Mouse (Mus musculus) cerebellum, adult 18-20 months (tissue): ENCODE measurements around the gene Hspa12b.
A peak's percentile ranks its signal among the peaks of the same experiment; 100 is the strongest.
"Not testable (repeated sequence)": the region's sequence is repeated elsewhere in the genome, so short reads cannot be mapped to it uniquely, and the experiment has no call there.

Experiments used
- DNase-seq, 2 experiments: peaks; one replicate each; pipeline ENCODE4 v3.0.0; 2021

The Hspa12b gene

DNA sequence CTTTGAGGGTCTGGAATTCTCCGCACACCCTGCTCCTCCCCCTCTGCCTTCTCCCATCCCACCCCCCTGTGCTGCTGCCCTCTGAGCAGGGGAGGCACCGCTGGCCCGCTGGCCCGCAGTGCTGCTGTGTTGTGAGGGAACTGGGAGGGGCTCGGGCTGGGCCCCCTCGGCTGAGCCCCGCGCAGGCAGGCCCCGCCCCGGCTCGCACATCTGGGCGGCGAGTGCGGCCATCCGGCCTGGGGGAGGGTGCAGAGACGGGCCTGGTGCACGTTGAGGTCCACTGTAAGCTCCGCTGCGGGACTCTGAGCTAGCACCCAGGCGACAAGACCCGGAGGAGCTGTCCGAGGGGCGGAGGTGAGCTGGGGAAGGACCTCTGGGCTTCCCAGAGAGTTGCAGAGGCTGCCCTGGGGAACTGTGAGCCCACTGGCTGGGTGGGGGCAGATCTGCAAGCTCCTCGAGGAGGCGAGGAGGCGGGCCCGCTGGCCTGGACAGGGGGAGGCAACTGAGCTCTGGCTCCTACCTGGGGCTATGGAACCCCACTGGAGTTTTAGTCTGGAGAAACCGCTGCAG, at the start of gene Hspa12b:
Hspa12b (plus strand) TSS at position 120 of the 570 bp plus-strand sequence.
- no peak for DNase-seq

DNA sequence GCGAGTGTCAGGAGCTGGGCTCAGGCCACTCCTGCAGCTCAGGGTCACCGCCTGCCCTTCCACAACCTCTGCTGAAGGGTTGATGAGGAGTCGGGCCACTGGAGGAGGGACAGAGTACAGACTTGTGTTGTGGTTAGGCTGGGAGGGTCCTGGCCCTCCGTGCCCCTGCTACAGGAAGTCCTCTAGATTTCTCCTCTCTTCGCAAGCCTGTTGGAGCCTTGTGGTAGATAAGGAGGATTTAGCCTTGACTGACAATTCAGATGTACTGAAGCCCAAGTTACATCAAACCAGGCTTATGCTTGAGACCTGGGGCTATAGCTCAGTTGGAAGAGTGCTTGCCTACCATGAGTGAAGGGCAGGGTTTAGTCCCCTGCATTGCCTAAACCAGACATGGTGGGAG, 46.6 kb upstream of the Hspa12b start:
- DNase-seq = no peak

GRCm38 (mm10) chr2:131084206-131084605, 42.9 kb upstream of the Hspa12b start:
- DNase-seq = no peak

GRCm38 (mm10) chr2:131086667-131087390, 40.3 kb upstream of the Hspa12b start, which contains the start of gene Siglec1:
Gene Siglec1, minus strand, starts transcription at chr2:131086765.
- DNase-seq = no peak

DNA sequence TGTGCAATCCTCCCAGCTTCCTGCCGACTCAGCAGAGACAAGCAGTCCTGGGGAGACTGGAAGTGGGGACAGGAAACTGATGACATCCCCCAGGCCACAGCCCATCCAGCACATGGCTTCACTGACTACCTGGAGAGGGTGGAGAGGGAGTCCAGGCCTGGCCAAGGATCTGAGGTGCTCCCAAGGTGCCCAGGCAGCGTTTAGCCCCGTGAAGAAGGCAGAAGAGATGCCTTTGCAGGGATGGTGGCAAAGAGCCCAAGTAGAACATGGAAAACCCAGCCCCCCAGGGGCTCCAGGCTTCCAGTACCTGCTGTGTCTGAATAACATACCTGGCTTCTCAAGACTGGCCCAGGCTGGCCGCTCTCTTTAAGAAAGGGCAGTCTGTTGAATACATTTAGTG, 38.5 kb upstream of the Hspa12b start:
- DNase-seq = no peak

DNA sequence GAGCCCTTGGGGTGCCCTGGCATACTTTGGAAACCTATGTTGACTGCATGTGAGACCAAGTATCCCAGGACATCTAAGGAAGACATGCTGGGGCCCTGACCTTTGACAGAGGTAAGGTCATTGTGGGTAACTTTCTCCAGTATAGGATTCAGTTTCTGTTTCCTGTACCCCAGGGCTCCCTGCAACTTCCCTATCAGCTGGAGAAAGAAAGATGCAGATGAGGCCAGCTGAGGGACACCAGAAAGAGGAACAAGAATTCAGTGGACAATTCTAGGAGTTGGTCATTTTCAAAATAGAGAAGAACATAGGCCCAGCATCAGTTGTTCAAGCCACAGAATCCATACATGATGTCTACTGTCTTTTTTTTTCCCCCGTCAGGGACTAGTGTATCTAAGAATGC, 37.4 kb upstream of the Hspa12b start:
- DNase-seq = no peak

- DNase-seq = no peak
Observed at GRCm38 (mm10) chr2:131090852-131091251, 36.2 kb upstream of the Hspa12b start.

DNA sequence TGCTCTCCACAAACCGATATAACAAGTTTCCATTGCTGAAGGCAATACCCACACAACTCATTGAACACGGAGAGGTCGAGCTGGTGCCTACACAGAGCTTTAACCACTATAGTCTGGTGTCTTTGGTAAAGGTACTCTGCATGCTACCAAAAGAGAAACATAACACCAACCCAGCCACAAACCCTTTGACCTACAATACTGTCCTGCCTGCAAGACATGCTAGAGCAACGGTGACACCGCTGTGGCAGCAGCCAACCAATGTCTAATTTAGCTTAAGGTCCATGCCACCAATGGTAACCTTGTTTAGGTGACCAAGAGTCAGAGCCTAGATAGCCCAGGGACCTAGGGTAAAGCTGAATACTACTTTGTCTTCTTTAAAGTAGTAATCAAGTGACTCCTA, 33.5 kb upstream of the Hspa12b start:
- no peak for DNase-seq

GRCm38 (mm10) chr2:131094823-131095222, 32.3 kb upstream of the Hspa12b start:
- DNase-seq = peak; percentile 63 to 79

DNA sequence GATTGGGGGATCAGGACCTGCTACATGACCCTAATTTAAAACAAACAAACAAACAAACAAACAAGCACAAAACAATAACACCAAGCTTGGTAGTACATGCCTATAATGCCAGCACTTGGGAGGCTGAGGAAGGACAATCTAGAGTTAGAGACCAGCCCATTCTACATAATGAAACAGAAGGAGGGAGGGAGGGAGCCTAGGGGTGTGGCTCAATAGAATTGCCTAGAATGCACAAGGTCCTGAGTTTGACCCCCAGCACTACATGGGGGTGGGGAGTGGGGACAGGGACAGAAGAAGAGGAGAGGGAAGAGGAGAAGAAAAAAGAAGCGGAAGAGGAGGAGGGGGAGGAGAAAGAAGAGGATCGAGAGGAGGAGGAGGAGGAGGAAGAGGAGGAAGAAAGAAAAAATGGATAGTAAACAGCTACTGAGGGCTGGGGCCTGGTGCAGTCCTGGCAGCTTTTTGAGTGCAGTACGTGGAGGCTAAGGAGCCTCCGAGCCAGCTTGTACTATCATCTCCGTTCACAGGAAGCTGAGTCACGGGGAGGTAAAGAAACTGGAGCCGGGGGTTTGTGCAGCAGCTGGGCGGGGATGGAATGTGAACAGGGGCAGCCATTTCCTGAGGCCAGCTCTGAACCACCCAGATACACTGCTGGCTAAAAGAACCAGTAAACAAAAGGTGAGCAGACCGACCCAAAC, 30.8 kb upstream of the Hspa12b start:
- DNase-seq = no peak

DNA sequence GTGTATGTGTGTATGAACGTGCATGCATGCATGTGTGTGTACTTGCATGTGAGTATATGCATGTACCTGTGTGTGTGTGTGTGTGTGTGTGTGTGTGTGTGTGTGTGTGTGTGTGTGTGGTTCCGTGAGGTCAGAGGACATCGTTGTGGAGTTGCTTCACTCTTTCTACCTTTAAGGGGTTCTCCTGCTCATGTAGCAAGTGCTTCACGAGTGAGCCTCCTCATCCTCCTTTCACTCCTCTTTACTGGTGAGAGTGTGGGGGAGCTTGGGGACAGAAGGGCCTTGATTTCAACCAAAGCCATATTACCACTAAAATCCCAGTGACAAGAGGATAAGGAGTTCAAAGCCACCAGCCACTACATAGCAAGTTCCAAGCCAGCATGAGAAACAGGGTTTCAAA, 30.0 kb upstream of the Hspa12b start:
- no peak for DNase-seq

DNA sequence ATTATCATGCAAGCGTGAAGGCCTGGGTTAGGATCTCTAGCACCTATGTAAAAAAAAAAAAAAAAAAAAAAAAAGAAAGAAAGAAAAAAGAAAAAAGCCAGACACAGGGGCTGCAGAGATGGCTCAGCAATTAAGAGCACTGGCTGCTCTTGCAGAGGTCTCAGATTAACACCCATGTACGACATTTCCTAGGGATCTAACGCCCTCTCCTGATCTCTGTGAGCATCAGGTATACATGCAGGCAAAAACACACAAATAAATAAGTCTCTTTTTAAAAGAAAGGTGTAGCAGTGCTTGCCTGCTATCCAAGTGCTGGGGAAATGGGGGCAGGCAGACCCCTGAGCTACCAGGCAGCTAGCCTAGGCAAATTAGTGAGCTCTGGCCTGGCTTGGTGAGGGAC, 25.6 kb upstream of the Hspa12b start:
- no peak for DNase-seq

DNA sequence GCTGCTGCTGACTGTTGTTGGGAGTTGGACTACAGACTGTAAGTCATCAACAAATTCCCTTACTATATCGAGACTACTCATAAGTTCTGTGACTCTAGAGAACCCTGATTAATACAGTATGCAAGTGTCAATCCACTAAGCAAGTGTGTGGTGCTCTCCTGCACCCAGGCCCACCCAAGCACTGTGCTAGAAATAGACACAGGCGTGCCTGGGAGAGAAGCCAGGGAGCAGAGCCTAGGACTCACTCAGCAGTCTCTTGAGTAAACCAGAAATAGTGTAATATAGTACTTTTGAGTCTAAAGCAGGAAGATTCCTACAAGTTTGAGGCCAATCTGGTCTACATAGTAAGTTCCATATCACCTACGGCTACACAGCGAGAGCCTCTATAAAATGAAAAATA, 23.1 kb upstream of the Hspa12b start:
- DNase-seq = no peak

GRCm38 (mm10) chr2:131105061-131105460, 22.0 kb upstream of the Hspa12b start:
- not testable (repeated sequence) for DNase-seq

DNA sequence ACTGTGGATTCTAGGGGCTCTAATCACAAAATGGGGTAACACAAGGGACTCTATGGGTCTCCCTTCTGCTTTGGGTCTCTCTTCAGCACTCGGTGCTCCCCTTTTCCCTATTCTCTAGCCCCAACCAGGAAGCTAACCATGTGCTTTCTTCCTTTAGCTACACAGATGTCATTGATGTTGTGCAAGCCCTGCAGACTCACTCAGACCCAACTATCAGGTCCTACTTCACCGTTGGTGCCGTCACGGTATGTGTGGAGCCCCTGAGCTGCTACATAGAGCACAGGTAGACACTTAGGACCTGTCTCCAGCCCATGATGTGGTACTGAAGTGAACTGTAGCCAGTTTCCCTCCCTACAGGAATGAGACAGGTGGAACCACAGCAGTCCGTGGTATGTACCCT, 21.1 kb upstream of the Hspa12b start:
- DNase-seq = no peak

GRCm38 (mm10) chr2:131118968-131119574, 8.0 kb upstream of the Hspa12b start:
- DNase-seq = no peak

DNA sequence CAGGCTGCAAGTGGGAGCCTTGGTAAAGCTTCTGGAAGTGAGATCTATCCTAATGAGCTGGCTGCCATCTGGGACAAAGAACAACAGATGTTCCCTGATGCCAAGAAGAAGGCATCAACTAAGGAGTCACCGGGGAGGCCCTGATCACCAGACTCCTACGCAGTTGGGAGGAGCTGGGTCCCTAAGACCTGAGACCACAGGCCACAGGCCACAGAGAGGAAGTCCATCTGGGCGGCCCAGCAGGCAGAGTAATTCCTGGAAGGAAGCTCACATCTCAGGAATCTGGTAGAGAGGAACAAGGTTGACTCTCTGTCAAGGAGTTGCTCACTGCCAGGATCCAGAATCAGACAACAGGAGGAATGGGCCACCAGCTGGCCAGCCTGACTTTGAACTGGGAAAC, 2.9 kb upstream of the Hspa12b start:
- no peak for DNase-seq

- no peak for DNase-seq
Observed at GRCm38 (mm10) chr2:131125157-131125963, 1.7 kb upstream of the Hspa12b start.

DNA sequence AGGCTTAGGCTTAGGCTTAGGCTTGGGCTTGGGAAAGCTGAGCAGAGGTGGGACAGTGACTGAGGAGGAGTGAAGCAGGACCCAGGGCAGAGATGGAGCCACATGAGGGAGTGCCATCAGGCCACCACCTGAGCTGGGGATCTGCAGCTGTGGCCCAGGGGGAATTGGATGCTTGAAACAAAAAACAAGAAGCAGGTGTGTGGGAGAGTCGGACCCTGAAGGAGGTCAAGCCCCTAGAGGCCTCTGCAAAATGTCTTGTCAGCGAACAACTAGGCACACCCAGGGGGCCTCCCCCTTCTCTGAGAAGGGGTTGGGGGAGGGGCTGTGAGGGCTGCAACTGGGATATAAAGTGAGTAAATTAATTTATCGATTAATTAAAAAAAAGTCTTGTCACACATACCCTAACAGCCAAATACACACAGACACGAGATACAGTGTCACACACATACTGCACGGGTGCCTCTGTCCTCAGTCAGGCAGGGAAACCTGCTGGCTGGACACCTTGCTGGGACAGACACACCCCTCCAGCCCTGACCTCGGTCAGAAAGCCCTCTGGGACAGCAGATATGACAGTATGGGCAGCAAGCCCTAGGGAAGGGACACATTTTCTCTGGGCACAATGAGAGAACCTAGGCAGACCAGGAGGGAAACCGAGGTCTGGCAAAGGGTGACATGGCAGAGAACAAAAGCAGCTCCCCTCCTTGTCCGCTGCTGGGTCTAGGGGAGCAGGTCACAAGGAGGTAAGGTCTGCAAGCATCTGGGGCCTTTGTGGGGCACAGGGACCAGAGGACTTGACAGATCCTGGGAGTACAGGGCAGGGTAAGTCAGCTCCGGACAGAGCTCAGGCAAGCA, 890 bp upstream of the Hspa12b start:
- DNase-seq = no peak

GRCm38 (mm10) chr2:131128211-131128610, 1.1 kb downstream of the Hspa12b start:
- no peak for DNase-seq

DNA sequence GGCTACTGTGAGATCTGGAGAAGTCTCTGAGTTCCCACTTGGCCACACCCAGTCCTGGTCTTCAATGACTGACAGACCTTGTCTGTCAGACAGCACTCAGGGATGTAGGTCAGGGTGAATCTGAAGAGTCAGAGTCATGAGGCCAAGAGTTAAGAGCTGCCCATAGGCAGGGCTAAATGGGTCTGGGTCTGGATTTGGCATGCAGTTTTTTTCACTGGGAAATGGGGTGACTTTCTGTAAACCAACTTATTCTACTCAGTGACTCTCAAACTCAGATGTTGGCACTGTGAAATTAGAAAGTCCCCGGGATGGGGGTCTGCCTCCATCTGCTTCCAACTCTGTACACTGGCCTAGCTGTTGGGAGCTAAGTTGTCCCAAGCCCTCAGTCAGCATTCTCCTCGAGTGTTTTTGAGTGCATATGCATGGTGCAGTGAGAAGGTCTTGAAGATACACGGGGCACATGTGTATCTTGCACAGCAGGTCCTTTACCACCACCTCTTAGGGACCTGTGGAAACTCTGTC, 1.6 kb downstream of the Hspa12b start:
- no peak for DNase-seq

DNA sequence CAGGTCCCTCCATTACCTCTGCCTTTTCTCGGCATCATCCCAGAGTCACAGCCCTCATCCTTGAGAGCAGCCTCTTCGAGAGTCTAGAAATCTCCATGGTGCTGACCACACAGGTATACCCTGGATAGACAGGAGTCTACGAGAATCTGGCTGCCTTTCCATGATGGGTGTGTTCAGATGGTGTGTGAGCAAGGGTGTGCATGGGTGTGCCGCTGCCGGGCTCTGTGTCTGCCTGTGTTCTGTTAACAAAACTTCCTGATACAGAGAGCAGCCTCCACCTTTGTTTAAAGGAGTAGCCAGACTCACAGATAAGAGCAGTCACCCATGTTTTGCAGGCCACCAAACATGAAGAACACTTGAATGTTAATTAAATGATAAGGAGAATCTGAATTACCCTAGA, 2.8 kb downstream of the Hspa12b start:
- no peak for DNase-seq
